Mouse (Mus musculus) inflammation-experienced regulatory T-cells, adult 6 months (primary cell): ENCODE results near the gene Vti1b. TPM values are rescaled to one million over a fixed set of nuclear protein-coding genes. Genes with fewer than 3 reads are reported as not detected.
A peak's percentile ranks its signal among the peaks of the same experiment; 100 is the strongest.
"Not testable (repeated sequence)": the region's sequence is repeated elsewhere in the genome, so short reads cannot be mapped to it uniquely, and the experiment has no call there.

Source experiments
- ATAC-seq: one replicate; pipeline ENCODE4 v1.8.0; 2017
- polyA plus RNA-seq, 3 experiments: library from polyadenylated mRNA; unstranded; fragments of 100-300 nt; shearing (Covaris generic); gene quantifications; one replicate each; pipeline ENCODE4 v1.2.1; 2017

Vti1b gene
- polyA plus RNA-seq, result 10 to 100 TPM; 47.1 to 75.0 (median 63.3) TPM

DNA sequence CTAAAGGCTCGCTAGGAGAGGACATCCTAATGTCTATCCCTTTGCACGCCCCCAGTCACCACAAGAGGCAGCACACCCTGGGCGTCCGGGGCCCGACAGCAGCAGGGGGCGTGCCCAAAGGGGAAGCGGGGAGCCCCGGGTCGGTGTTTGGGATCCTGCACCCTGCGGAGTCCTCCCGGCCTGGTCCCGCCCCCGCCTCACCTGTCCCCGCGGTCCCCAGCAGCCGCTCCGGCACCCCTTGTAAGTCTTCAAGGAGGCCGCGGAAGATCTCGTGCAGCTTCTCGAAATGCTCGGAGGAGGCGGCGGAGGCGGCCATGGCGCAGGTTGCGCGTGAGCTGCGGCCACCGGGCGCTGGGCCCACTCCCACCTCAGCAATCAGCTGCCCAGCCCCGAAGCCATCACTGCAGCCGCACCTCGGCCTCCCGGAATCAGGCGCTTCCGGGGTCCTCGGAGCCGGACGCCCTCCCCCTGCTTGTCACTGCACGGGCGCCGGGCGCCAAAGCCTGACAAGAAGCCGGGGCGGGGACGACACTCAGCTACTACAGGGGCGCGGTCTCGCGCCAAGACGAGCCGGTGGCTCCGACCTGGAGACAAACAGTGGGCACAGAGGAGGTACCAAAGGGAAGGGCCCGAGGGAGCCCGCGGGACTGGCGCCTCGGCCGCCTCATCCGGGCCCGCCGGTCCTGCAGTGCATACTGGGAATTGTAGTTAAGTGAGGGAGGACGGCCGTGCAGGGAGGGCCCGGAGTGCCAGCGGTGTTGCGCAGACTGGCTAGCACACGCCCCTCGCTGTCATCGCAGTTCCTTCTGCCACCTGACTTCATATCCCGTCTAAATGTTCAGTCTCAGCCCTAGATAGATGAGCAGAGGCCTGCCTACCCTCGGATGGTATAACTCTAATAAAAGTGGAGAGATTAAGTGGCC is at the start of gene Vti1b:
Vti1b (minus strand) TSS at position 649 of the 923 bp plus-strand sequence.
- ATAC-seq, result peak; percentile 94

DNA sequence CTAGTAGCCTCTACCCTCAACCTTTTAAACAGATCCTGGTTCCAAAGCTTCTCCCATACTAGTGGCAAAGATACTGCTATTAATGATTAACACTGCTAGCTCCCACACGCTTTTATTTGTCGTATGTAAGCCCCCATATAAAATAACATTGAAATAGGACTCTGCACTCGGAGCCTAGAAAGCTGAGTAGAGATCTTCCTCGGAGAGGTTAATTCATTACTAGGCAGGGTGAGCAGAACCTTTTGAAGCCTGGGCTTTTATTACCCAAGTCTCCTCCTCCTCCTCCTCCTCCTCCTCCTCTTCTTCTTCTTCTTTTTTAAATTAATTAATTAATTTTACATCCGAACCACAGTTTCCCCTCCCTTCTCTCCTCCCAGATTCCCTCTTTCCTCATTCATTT is 45.0 kb upstream of the Vti1b start:
- no peak for ATAC-seq

DNA sequence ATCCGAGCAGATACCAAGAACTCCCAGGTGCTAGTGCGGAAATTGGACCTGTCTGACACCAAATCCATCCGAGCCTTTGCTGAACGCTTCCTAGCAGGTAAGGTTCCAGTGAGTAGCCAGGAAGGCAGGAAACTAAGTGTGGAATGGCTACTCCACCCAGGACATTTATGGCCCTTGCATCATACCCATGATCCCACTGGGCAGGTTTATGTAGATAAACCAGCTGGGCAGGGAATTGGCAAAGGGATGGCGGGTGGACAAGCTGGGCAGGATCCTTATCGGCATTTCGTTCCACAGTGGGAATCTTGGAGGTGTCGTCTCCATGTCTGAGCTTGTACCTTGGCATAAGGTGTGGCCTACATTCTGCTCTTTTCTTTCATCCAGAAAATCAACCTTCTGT is 39.0 kb upstream of the Vti1b start:
- no peak for ATAC-seq

DNA sequence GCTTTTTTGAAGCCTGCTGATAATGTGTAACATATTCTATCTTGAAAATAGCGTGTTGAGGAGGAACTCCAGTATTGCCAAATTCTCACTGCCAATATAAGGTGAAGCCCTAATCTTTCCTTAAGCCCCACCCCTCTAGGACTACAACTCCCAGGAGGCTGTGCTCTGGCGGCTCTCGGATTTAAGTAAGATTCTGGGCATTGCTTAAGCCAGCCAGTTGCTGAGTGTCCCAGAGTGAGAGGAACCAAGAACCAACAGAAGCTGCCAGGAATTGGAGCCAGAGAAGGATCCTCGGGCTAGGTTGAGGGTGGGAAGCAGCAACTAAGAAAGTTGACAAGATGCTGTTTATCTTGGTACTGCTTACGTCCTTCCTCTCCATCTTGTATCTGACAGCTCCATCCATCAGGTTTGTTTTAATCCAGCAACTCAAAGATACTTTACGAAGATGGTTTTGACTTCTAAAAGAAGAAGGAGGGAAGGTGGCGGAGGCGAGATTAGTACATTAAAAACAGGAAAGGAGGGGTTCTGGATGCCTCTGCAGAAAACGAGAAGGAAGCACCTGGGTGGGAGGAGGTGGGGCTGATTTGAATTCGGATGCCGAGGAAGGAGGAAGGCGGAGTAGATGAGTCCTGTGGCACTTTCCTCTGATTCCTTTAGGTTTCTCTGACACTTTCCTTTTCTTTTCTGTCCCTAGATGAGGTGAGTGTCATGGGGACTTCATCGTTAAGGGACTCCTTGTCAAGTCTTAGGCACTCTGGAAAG is 36.4 kb upstream of the Vti1b start, which contains the start of gene Rdh12:
Rdh12 (plus strand) TSS at position 212 of the 762 bp plus-strand sequence.
- ATAC-seq, result peak; percentile 98

DNA sequence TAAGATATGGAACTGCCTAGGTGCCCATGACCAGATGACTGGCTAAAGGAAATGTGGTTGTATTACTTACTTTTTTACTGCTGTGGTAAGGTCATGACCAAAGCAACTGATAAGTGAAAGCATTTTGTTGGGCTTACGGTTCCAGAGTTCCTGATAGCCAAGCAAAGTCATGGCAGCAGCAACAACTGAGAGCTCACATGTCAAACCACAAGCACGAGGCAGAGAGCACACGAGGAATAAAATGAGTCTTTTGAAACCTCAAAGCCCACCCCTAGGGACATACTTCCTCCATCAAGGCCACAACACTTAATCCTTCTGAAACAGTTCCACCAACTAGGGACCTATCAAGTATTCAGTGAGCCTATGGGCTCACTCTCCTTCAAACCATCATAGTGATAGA is 29.4 kb upstream of the Vti1b start:
- no peak for ATAC-seq

- ATAC-seq, result no peak
Measured at GRCm38 (mm10) chr12:79197105-79197504, 24.6 kb upstream of the Vti1b start.

GRCm38 (mm10) chr12:79193441-79193840 is 21.0 kb upstream of the Vti1b start:
- no peak for ATAC-seq

- no peak for ATAC-seq
Measured at GRCm38 (mm10) chr12:79192193-79192592, 19.7 kb upstream of the Vti1b start, which contains the start of gene Rdh11. TSS of gene Rdh11 (minus strand) at chr12:79192293.

DNA sequence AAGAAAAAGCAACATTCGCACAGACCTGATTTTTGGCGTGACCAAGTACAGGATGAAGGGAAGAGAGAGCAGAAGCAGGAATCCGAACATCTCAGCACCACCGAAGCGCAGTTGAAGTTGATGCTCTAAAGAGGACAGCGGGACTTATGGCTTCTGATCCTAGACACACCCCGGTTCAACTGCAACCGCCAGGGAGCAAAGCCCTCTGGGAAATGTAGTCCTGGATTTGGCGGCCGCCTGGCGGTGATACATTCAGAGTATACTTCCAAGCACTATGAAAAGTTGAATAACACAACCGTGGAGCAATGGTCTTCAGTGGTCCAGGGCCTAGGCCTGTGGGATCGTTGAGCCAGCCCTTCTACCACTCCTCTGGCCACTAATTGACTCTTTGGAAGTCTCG is 19.2 kb upstream of the Vti1b start:
- ATAC-seq, result peak; percentile 96

DNA sequence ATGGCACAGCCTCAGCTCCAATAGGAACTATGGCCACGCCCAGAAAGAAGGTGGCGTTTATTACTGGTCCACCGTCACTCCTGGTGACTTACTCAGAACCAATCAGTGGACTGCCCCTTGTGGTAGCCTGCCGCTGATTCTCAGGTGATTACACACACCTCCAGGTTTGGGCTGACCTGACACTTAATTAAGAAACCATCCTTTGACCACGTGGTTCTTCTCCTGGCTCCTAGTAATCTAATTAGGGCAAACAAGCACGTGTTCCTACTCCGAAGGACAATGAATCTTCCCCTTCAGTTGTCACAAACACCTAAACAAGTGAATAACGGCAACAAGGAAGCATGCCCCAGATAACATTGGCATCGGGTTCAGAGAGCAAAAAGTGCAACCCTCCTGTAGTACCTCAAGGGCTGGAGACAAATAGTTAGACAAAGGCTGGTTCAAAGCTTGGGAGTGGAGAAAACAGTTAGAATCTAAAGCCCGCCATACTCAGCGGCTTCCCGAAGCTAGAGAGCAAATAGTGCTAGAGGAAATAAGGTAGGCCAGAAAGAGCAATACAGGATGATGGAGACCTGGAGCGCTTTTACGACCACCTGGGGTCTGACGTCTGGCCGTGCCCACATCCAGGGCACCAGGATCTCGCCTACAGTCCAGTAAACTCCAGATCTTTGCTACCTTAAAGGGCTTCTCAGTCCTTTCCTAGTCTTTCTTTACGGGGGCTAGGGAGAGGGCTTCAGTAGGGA is 18.6 kb upstream of the Vti1b start:
- peak; percentile 74 for ATAC-seq

DNA sequence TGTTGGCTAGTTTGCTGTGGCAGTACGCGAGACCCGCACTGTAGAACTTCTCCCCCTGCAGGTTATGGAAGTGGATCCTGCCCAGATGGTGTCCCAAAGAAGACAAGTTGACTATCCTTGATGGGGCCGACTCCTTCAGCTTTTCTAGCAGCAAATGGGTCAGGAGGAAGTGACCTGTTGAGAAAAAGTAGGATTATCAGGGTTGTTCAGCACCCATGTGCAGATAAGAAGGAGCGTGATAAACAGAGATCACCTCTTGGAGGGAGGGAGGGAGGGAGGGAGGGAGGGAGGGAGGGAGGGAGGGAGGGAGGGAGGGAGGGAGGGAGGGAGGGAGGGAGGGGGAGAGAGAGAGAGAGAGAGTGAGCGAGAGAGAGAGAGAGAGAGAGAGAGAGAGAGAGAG is 12.7 kb upstream of the Vti1b start:
- not testable (repeated sequence) for ATAC-seq

DNA sequence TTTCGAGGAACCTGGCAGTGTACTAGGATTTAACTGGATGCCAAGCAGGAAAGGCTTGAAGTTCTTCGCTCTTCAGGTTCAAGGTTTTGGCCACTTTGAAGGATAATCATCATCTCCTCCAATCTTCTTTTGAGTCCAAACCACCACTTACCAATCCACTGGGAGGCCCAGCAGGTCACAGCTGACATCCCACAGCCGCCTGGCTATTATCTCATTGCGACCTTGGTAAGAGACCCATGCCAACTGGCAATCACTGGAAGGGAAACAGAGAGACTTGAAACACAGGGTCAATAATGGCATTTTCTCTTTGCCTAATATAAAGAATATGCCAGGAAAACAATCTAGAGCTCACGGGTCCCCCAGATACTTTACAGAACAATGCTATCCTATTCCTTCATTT is 3.5 kb upstream of the Vti1b start:
- no peak for ATAC-seq

DNA sequence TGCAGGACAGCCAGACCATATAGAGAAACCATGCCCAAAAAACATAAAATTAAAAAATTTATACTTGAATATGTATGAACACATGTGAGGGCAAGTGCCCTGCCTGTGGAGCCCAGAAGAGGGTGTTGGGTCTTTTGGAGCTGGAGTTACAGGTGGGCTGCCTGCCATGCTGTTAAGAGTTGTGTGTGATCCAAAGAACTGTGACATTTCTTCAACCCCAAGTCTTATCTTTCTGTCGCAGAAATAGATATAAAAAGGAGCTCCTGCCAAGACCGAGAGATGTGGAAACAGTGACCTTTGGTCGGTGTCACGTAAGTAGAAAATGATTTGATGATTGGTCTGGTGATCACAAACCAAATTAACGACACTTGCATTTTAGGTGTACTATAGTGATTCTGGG is 1.3 kb upstream of the Vti1b start:
- ATAC-seq, result no peak

GRCm38 (mm10) chr12:79171269-79171995 is 1.0 kb downstream of the Vti1b start:
- no peak for ATAC-seq

GRCm38 (mm10) chr12:79170421-79170820 is 2.0 kb downstream of the Vti1b start:
- ATAC-seq, result no peak

DNA sequence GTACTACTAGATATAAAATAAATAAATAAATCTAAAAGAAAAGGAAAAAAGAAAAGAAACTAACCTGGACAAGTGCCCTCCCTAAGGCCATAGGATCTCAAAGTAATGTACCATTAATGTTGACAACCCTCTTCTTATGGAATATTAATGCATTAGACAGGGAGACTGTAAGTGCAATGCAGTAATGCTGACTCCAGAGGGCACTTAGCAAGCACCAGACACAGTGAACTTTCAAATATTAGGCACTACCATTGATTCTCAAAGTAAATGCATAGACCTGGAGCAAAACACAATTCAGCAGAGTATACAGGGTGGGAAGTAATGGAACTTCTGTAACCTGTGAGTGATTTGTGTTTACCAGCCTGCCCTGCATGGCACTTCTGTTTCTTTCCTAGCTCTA is 3.3 kb downstream of the Vti1b start:
- no peak for ATAC-seq

DNA sequence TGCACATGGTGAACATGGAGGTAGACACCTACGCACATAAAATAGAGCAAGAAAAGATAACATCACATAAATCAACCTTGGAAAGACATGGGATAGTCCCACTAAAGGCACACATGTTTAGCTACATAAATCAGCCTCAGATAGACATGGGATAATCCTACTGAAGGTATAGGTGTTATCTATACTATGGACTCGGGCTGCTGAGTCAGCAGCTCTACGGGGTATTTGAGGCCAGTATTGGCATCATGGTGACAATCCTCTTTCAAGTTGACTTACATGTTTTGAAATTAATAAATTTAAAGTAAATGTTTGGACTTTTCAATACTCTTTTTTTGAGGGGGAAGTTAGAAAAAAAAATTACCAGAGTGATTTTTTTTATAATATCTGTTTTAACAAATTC is 9.6 kb downstream of the Vti1b start:
- ATAC-seq, result no peak

GRCm38 (mm10) chr12:79149653-79150052 is 22.8 kb downstream of the Vti1b start:
- no peak for ATAC-seq

- ATAC-seq, result no peak
Measured at GRCm38 (mm10) chr12:79141384-79141783, 31.1 kb downstream of the Vti1b start.

DNA sequence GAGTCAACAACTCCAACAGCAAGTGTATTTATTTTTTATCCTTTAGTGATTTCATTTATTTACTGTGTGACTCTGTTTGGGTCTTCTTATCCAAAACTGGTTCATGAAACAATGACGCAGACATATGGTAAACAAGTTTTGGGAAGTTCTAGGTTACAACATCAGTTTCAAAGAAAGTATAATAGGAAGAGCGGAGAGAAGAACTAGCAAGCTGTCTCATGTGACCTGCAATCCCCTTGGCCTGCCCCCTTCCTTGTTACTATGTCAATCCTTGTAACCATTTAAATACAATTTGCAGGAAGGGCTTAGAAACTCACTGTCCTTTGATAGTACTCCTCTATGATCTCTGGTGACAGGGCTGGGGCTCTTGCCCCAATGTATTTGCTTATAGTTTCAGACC is 31.7 kb downstream of the Vti1b start:
- ATAC-seq, result no peak

DNA sequence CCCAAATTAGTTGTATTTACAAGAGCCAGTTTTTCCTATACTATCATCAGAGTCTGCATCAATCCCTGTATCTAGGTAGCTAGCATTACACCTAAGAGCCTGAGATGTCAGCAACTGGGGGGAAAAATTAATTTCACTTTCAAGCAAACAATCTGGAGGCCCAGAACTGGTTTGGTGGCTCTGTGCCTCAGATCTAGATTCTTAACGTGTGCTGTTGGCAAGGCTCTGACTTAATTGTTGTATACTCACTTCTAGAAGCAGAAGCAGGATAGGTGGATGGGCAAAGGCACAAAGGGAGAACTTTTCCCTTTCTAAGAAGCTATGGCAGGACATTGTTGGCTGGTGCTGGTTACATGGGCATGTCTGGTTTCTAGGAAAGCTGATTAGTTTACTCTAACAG is 33.0 kb downstream of the Vti1b start:
- no peak for ATAC-seq

DNA sequence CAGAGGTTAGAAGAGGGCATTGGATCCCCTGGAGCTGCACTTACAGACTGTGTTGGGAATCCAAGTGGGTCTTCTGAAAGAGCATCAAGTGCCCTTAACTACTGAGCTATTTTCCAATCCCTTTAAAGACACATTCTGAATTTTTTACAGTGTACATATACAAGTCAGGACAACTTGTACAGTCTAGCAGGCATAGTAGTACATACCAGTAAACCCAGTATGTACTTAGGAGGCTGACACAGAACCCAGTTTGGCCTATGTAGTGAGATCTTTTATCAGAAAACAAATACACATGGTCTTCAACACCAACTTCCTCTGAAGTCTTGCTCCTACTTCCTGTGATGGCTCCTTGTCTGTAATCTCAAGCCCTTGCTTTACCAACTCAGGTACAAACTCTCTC is 33.5 kb downstream of the Vti1b start:
- no peak for ATAC-seq
